Mouse (Mus musculus) hindbrain, embryonic 10.5 days (tissue): ENCODE data around the gene Ntm. TPM values are rescaled to one million over a fixed set of nuclear protein-coding genes. Genes with fewer than 3 reads are reported as not detected.

Experiments
- DNase-seq: peaks from one replicate; pipeline ENCODE4 v3.0.0-alpha.2; 2017; ENCODE audit warnings: low spot score
- H3K27ac ChIP-seq: fragments of 300-500 bp; sonication (generic); 2 replicates; pipeline ENCODE4 v1.5.1; 2016; ENCODE audit warnings: mild to moderate bottlenecking, moderate library complexity
- H3K27me3 ChIP-seq: fragments of 300-500 bp; sonication (generic); 2 replicates; pipeline ENCODE4 v1.6.1; 2016; ENCODE audit warnings: mild to moderate bottlenecking; ENCODE audit not compliant: poor library complexity, insufficient read depth, severe bottlenecking
- H3K36me3 ChIP-seq: fragments of 300-500 bp; sonication (generic); 2 replicates; pipeline ENCODE4 v1.6.1; 2016; ENCODE audit warnings: mild to moderate bottlenecking, moderate library complexity
- H3K4me1 ChIP-seq: fragments of 300-500 bp; sonication (generic); replicated peaks from 2 replicates; pipeline ENCODE4 v1.6.1; 2016; ENCODE audit warnings: mild to moderate bottlenecking
- H3K4me3 ChIP-seq: fragments of 300-500 bp; sonication (generic); 2 replicates; pipeline ENCODE4 v1.5.1; 2016; ENCODE audit warnings: mild to moderate bottlenecking, moderate library complexity
- H3K9me3 ChIP-seq: fragments of 300-500 bp; sonication (generic); 2 replicates; pipeline ENCODE4 v1.6.1; 2016; ENCODE audit warnings: mild to moderate bottlenecking, moderate library complexity
- WGBS: fragments of 180-500 bp; shearing (Covaris S2); methylation state at CpG from one replicate; pipeline ENCODE4 v1.1.7; 2016; 5-methylcytosine and 5-hydroxymethylcytosine counted together
- polyA plus RNA-seq: library from polyadenylated mRNA; unstranded; fragments of >200 nt; fragmentation: Nextera tagmentation; extraction: Ambion mirVana; gene quantifications from 2 replicates; pipeline ENCODE4 v1.2.1, GENCODE M21; 2016

Gene Ntm
- polyA plus RNA-seq, 1 experiment from 2014 or later: 12.1 TPM

- no peak overlapping the region for H3K4me3 ChIP-seq
- no peak overlapping the region for H3K27ac ChIP-seq
- H3K36me3 ChIP-seq: no peaks in the 10 kb centered on the region
- WGBS: 82% methylated on average over 7 of the region's 7 CpGs
- no peaks in the 10 kb centered on the region for H3K9me3 ChIP-seq
- no peak for DNase-seq
- H3K4me1 ChIP-seq: no peaks in the 10 kb centered on the region
- no peaks in the 10 kb centered on the region for H3K27me3 ChIP-seq
These were observed 183.2 kb downstream of the Ntm start for GRCm38 (mm10) chr9:29779739-29780138.

GRCm38 (mm10) chr9:29776951-29777350 lies 186.0 kb downstream of the Ntm start:
- WGBS: 92% methylated on average over 3 of the region's 3 CpGs

GRCm38 (mm10) chr9:29776542-29776941 lies 186.4 kb downstream of the Ntm start:
- Histone ChIP-seq H3K4me3 (no peak overlapping the region), H3K4me1 (peaks cover 20% of the 10 kb centered on the region), H3K36me3 (no peaks in the 10 kb centered on the region), H3K9me3 (no peaks in the 10 kb centered on the region), H3K27ac (no peak overlapping the region), H3K27me3 (no peaks in the 10 kb centered on the region)
- WGBS: 85% methylated on average over 4 of the region's 4 CpGs
- DNase-seq: no peak

More at GRCm38 (mm10) chr9:29776951-29777350, 186.0 kb downstream of the Ntm start:
- Histone ChIP-seq H3K9me3 (no peaks in the 10 kb centered on the region), H3K27ac (no peak overlapping the region), H3K36me3 (no peaks in the 10 kb centered on the region), H3K27me3 (no peaks in the 10 kb centered on the region), H3K4me1 (peaks cover 15% of the 10 kb centered on the region), H3K4me3 (no peak overlapping the region)
- DNase-seq: no peak

GRCm38 (mm10) chr9:29776030-29776429 lies 186.9 kb downstream of the Ntm start:
- Histone ChIP-seq H3K27me3 (no peaks in the 10 kb centered on the region), H3K4me3 (no peak overlapping the region), H3K4me1 (peaks cover 25% of the 10 kb centered on the region), H3K9me3 (no peaks in the 10 kb centered on the region), H3K27ac (no peak overlapping the region), H3K36me3 (no peaks in the 10 kb centered on the region)
- 85% methylated on average over 4 of the region's 4 CpGs for WGBS
- DNase-seq: no peak

- Histone ChIP-seq H3K36me3 (no peaks in the 10 kb centered on the region), H3K4me3 (no peak overlapping the region), H3K9me3 (no peaks in the 10 kb centered on the region), H3K4me1 (peaks cover 40% of the 10 kb centered on the region), H3K27me3 (no peaks in the 10 kb centered on the region), H3K27ac (no peak overlapping the region)
- no peak for DNase-seq
- 76% methylated on average over 11 of the region's 11 CpGs for WGBS
These were observed 190.1 kb downstream of the Ntm start for GRCm38 (mm10) chr9:29772625-29773388.

- Histone ChIP-seq H3K9me3 (no peaks in the 10 kb centered on the region), H3K4me1 (peaks cover 40% of the 10 kb centered on the region), H3K4me3 (no peak overlapping the region), H3K36me3 (no peaks in the 10 kb centered on the region), H3K27ac (no peak overlapping the region), H3K27me3 (no peaks in the 10 kb centered on the region)
- WGBS: 47% methylated on average over 5 of the region's 5 CpGs
- no peak for DNase-seq
These were observed 191.1 kb downstream of the Ntm start for GRCm38 (mm10) chr9:29771870-29772269.

GRCm38 (mm10) chr9:29771071-29771785 lies 191.7 kb downstream of the Ntm start:
- Histone ChIP-seq H3K4me1 (peaks cover 40% of the 10 kb centered on the region), H3K27ac (0 out of 2 replicates have a peak overlapping the region, but pooled peaks have one; percentile 9), H3K27me3 (no peaks in the 10 kb centered on the region), H3K4me3 (no peak overlapping the region), H3K36me3 (no peaks in the 10 kb centered on the region), H3K9me3 (no peaks in the 10 kb centered on the region)
- DNase-seq: no peak
- WGBS: 76% methylated on average over 23 of the region's 23 CpGs

- Histone ChIP-seq H3K27me3 (no peaks in the 10 kb centered on the region), H3K4me1 (peaks cover 40% of the 10 kb centered on the region), H3K4me3 (no peak overlapping the region), H3K36me3 (no peaks in the 10 kb centered on the region), H3K9me3 (no peaks in the 10 kb centered on the region), H3K27ac (no peak overlapping the region)
- DNase-seq: no peak
- WGBS: 46% methylated on average over 4 of the region's 4 CpGs
These were observed 193.6 kb downstream of the Ntm start for GRCm38 (mm10) chr9:29769361-29769760.

- H3K27ac ChIP-seq: no peak overlapping the region
- H3K27me3 ChIP-seq: peaks cover 3% of the 10 kb centered on the region; the same call in 1 of the 2 replicates
- 82% methylated on average over 6 of the region's 6 CpGs for WGBS
- no peaks in the 10 kb centered on the region for H3K36me3 ChIP-seq
- no peak for DNase-seq
- H3K4me1 ChIP-seq: peaks cover 31% of the 10 kb centered on the region
- H3K4me3 ChIP-seq: no peak overlapping the region
- H3K9me3 ChIP-seq: no peaks in the 10 kb centered on the region
These were observed 196.7 kb downstream of the Ntm start for GRCm38 (mm10) chr9:29765990-29766980.

GRCm38 (mm10) chr9:29763338-29763737 lies 199.6 kb downstream of the Ntm start:
- 86% methylated on average over 4 of the region's 4 CpGs for WGBS
- H3K27ac ChIP-seq: peak overlapping the region; percentile 23; the same call in 1 of the 2 replicates
- no peaks in the 10 kb centered on the region for H3K9me3 ChIP-seq
- no peak overlapping the region for H3K4me3 ChIP-seq
- no peaks in the 10 kb centered on the region for H3K36me3 ChIP-seq
- peaks cover 13% of the 10 kb centered on the region for H3K4me1 ChIP-seq
- peaks cover 3% of the 10 kb centered on the region; the same call in 1 of the 2 replicates for H3K27me3 ChIP-seq
- DNase-seq: no peak

- H3K27ac ChIP-seq: peak overlapping the region; percentile 59
- DNase-seq: peak; percentile 14
- peaks cover 3% of the 10 kb centered on the region; the same call in 1 of the 2 replicates for H3K27me3 ChIP-seq
- 33% methylated on average over 8 of the region's 8 CpGs for WGBS
- no peak overlapping the region for H3K4me3 ChIP-seq
- H3K9me3 ChIP-seq: no peaks in the 10 kb centered on the region
- no peaks in the 10 kb centered on the region for H3K36me3 ChIP-seq
- H3K4me1 ChIP-seq: peaks cover 13% of the 10 kb centered on the region
These were observed 200.9 kb downstream of the Ntm start for GRCm38 (mm10) chr9:29761952-29762586.

GRCm38 (mm10) chr9:29761511-29761910 lies 201.4 kb downstream of the Ntm start:
- Histone ChIP-seq H3K9me3 (no peaks in the 10 kb centered on the region), H3K36me3 (no peaks in the 10 kb centered on the region), H3K4me1 (peaks cover 13% of the 10 kb centered on the region), H3K27ac (peak overlapping the region; percentile 59), H3K27me3 (peaks cover 3% of the 10 kb centered on the region; the same call in 1 of the 2 replicates), H3K4me3 (no peak overlapping the region)
- WGBS: 73% methylated on average over 5 of the region's 5 CpGs
- DNase-seq: no peak
